Mouse (Mus musculus): Measurements from ENCODE around the gene Dhx16. TPM values are rescaled to one million over a fixed set of nuclear protein-coding genes. Genes with fewer than 3 reads are reported as not detected.

The Dhx16 gene
- polyA plus RNA-seq, 1 experiment: 42.4 TPM

GRCm38 (mm10) chr17:35919864-35920301 is 40.3 kb downstream of the Dhx16 start:
- no peaks in the 10 kb centered on the region for H3K27me3 ChIP-seq (ENCODE audit: control insufficient read depth, insufficient read depth, insufficient read length)
- H3K79me2 ChIP-seq (ENCODE audit: control insufficient read depth, insufficient read depth): peaks cover 64% of the 10 kb centered on the region
- no peak overlapping the region for H3K4me3 ChIP-seq (ENCODE audit: insufficient read depth, poor library complexity, severe bottlenecking)
- no peak overlapping the region for H3ac ChIP-seq (ENCODE audit: control insufficient read depth, insufficient read length, low read depth)
- peaks cover 65% of the 10 kb centered on the region for H3K36me3 ChIP-seq (ENCODE audit: control insufficient read depth, insufficient read depth)
- H3K79me3 ChIP-seq (ENCODE audit: low read depth): peaks cover 43% of the 10 kb centered on the region
- TF ChIP-seq USF1 (IDR thresholded peaks at IDR 0.05; ENCODE audit: low read depth) (no peak), CTCF (IDR thresholded peaks at IDR 0.05; ENCODE audit: control insufficient read depth, insufficient read depth, insufficient read length) (no peak), FOSL1 (IDR thresholded peaks at IDR 0.05; ENCODE audit: insufficient read depth, low read length, poor library complexity, severe bottlenecking) (no peak)

- no peak for TF ChIP-seq USF1 (IDR thresholded peaks at IDR 0.05; ENCODE audit: low read depth)
- no peak for TF ChIP-seq FOSL1 (IDR thresholded peaks at IDR 0.05; ENCODE audit: insufficient read depth, low read length, poor library complexity, severe bottlenecking)
- TF ChIP-seq MAX (IDR thresholded peaks at IDR 0.05): no peak
- no peak for TF ChIP-seq MYOD1 (IDR thresholded peaks at IDR 0.05; ENCODE audit: control insufficient read depth, insufficient read length, low read depth)
- no peak for TF ChIP-seq MYOG (IDR thresholded peaks at IDR 0.05; ENCODE audit: control insufficient read depth, extremely low read depth, insufficient read length)
- no peak for TF ChIP-seq CEBPB (IDR thresholded peaks at IDR 0.05; ENCODE audit: low read depth)
- no peak for TF ChIP-seq CTCF (IDR thresholded peaks at IDR 0.05; ENCODE audit: control insufficient read depth, insufficient read depth, insufficient read length)
- no peak overlapping the region for H3ac ChIP-seq (ENCODE audit: control insufficient read depth, insufficient read length, low read depth)
- H3K27me3 ChIP-seq (ENCODE audit: control insufficient read depth, insufficient read depth, insufficient read length): no peaks in the 10 kb centered on the region
- H3K4me3 ChIP-seq (ENCODE audit: insufficient read depth, poor library complexity, severe bottlenecking): no peak overlapping the region
- peaks cover 59% of the 10 kb centered on the region for H3K79me2 ChIP-seq (ENCODE audit: control insufficient read depth, insufficient read depth)
- peaks cover 38% of the 10 kb centered on the region for H3K79me3 ChIP-seq (ENCODE audit: low read depth)
- H3K36me3 ChIP-seq (ENCODE audit: control insufficient read depth, insufficient read depth): peaks cover 70% of the 10 kb centered on the region
Measured at GRCm38 (mm10) chr17:35920384-35920783, 40.8 kb downstream of the Dhx16 start.

- Histone ChIP-seq H3K79me2 (ENCODE audit: control insufficient read depth, insufficient read depth) (peaks cover 53% of the 10 kb centered on the region), H3ac (ENCODE audit: control insufficient read depth, insufficient read length, low read depth) (no peak overlapping the region), H3K79me3 (ENCODE audit: low read depth) (peaks cover 32% of the 10 kb centered on the region), H3K27me3 (ENCODE audit: control insufficient read depth, insufficient read depth, insufficient read length) (no peaks in the 10 kb centered on the region), H3K36me3 (ENCODE audit: control insufficient read depth, insufficient read depth) (peaks cover 76% of the 10 kb centered on the region), H3K4me3 (ENCODE audit: insufficient read depth, poor library complexity, severe bottlenecking) (no peak overlapping the region)
- TF ChIP-seq FOSL1 (IDR thresholded peaks at IDR 0.05; ENCODE audit: insufficient read depth, low read length, poor library complexity, severe bottlenecking): no peak
- no peak for TF ChIP-seq USF1 (IDR thresholded peaks at IDR 0.05; ENCODE audit: low read depth)
- TF ChIP-seq MYOG (IDR thresholded peaks at IDR 0.05; ENCODE audit: control insufficient read depth, extremely low read depth, insufficient read length): no peak
- TF ChIP-seq MYOD1 (IDR thresholded peaks at IDR 0.05; ENCODE audit: control insufficient read depth, insufficient read length, low read depth): no peak
- no peak for TF ChIP-seq CTCF (IDR thresholded peaks at IDR 0.05; ENCODE audit: control insufficient read depth, insufficient read depth, insufficient read length)
- no peak for TF ChIP-seq CEBPB (IDR thresholded peaks at IDR 0.05; ENCODE audit: low read depth)
- TF ChIP-seq MAX (IDR thresholded peaks at IDR 0.05): no peak
Measured at GRCm38 (mm10) chr17:35920862-35921562, 41.4 kb downstream of the Dhx16 start.

GRCm38 (mm10) chr17:35921710-35922109 is 42.1 kb downstream of the Dhx16 start:
- no peak for TF ChIP-seq FOSL1 (IDR thresholded peaks at IDR 0.05; ENCODE audit: insufficient read depth, low read length, poor library complexity, severe bottlenecking)
- TF ChIP-seq MYOD1 (IDR thresholded peaks at IDR 0.05; ENCODE audit: control insufficient read depth, insufficient read length, low read depth): no peak
- no peak for TF ChIP-seq MAX (IDR thresholded peaks at IDR 0.05)
- no peak for TF ChIP-seq CTCF (IDR thresholded peaks at IDR 0.05; ENCODE audit: control insufficient read depth, insufficient read depth, insufficient read length)
- no peak for TF ChIP-seq MYOG (IDR thresholded peaks at IDR 0.05; ENCODE audit: control insufficient read depth, extremely low read depth, insufficient read length)
- TF ChIP-seq CEBPB (IDR thresholded peaks at IDR 0.05; ENCODE audit: low read depth): no peak
- TF ChIP-seq USF1 (IDR thresholded peaks at IDR 0.05; ENCODE audit: low read depth): no peak
- peaks cover 50% of the 10 kb centered on the region for H3K79me2 ChIP-seq (ENCODE audit: control insufficient read depth, insufficient read depth)
- H3ac ChIP-seq (ENCODE audit: control insufficient read depth, insufficient read length, low read depth): no peak overlapping the region
- peaks cover 83% of the 10 kb centered on the region for H3K36me3 ChIP-seq (ENCODE audit: control insufficient read depth, insufficient read depth)
- peaks cover 31% of the 10 kb centered on the region for H3K79me3 ChIP-seq (ENCODE audit: low read depth)
- H3K4me3 ChIP-seq (ENCODE audit: insufficient read depth, poor library complexity, severe bottlenecking): no peak overlapping the region
- H3K27me3 ChIP-seq (ENCODE audit: control insufficient read depth, insufficient read depth, insufficient read length): no peaks in the 10 kb centered on the region

GRCm38 (mm10) chr17:35922566-35922965 is 42.9 kb downstream of the Dhx16 start:
- Histone ChIP-seq H3K79me2 (ENCODE audit: control insufficient read depth, insufficient read depth) (peaks cover 42% of the 10 kb centered on the region), H3K4me3 (ENCODE audit: insufficient read depth, poor library complexity, severe bottlenecking) (no peak overlapping the region), H3K36me3 (ENCODE audit: control insufficient read depth, insufficient read depth) (peaks cover 85% of the 10 kb centered on the region), H3ac (ENCODE audit: control insufficient read depth, insufficient read length, low read depth) (no peak overlapping the region), H3K79me3 (ENCODE audit: low read depth) (peaks cover 25% of the 10 kb centered on the region), H3K27me3 (ENCODE audit: control insufficient read depth, insufficient read depth, insufficient read length) (no peaks in the 10 kb centered on the region)
- TF ChIP-seq USF1 (IDR thresholded peaks at IDR 0.05; ENCODE audit: low read depth) (no peak), CTCF (IDR thresholded peaks at IDR 0.05; ENCODE audit: control insufficient read depth, insufficient read depth, insufficient read length) (no peak), MYOD1 (IDR thresholded peaks at IDR 0.05; ENCODE audit: control insufficient read depth, insufficient read length, low read depth) (no peak), CEBPB (IDR thresholded peaks at IDR 0.05; ENCODE audit: low read depth) (no peak), MAX (IDR thresholded peaks at IDR 0.05) (no peak), MYOG (IDR thresholded peaks at IDR 0.05; ENCODE audit: control insufficient read depth, extremely low read depth, insufficient read length) (no peak), FOSL1 (IDR thresholded peaks at IDR 0.05; ENCODE audit: insufficient read depth, low read length, poor library complexity, severe bottlenecking) (no peak)

Measured in C2C12 (cell line).